Mouse (Mus musculus) midbrain, embryonic 12.5 days (tissue): ENCODE data around the gene Zcchc2. TPM values are rescaled to one million over a fixed set of nuclear protein-coding genes. Genes with fewer than 3 reads are reported as not detected.

Source experiments
- ATAC-seq: fragments of 200-750 bp; cut with Nextera tagmentation; 2 replicates; pipeline ENCODE4 v1.8.0; 2017; ENCODE audit warnings: low read depth, moderate TSS enrichment, moderate library complexity; ENCODE audit not compliant: low FRiP score
- H3K27ac ChIP-seq: fragments of 300-500 bp; sonication (generic); replicated peaks from 2 replicates; pipeline ENCODE4 v1.5.1; 2016; ENCODE audit warnings: mild to moderate bottlenecking
- H3K27me3 ChIP-seq: fragments of 300-500 bp; sonication (generic); 2 replicates; pipeline ENCODE4 v1.6.1; 2016; ENCODE audit warnings: mild to moderate bottlenecking
- H3K36me3 ChIP-seq: fragments of 300-500 bp; sonication (generic); 2 replicates; pipeline ENCODE4 v1.6.1; 2016
- H3K4me1 ChIP-seq: fragments of 300-500 bp; sonication (generic); 2 replicates; pipeline ENCODE4 v1.6.1; 2016
- H3K4me2 ChIP-seq: fragments of 300-500 bp; sonication (generic); replicated peaks from 2 replicates; pipeline ENCODE4 v1.6.1; 2016; ENCODE audit warnings: mild to moderate bottlenecking, moderate library complexity
- H3K4me3 ChIP-seq: fragments of 300-500 bp; sonication (generic); 2 replicates; pipeline ENCODE4 v1.5.1; 2016; ENCODE audit warnings: mild to moderate bottlenecking
- H3K9ac ChIP-seq: fragments of 300-500 bp; sonication (generic); replicated peaks from 2 replicates; pipeline ENCODE4 v1.6.1; 2016; ENCODE audit warnings: mild to moderate bottlenecking, moderate library complexity
- H3K9me3 ChIP-seq: fragments of 300-500 bp; sonication (generic); 2 replicates; pipeline ENCODE4 v1.6.1; 2016; ENCODE audit warnings: mild to moderate bottlenecking
- WGBS: fragments of 180-500 bp; shearing (Covaris S2); methylation state at CpG from one replicate; pipeline ENCODE4 v1.1.7; 2016; 5-methylcytosine and 5-hydroxymethylcytosine counted together
- polyA plus RNA-seq: library from polyadenylated mRNA; unstranded; fragments of >200 nt; fragmentation: Nextera tagmentation; extraction: Ambion mirVana; gene quantifications from 2 replicates; pipeline ENCODE4 v1.2.1, GENCODE M21; 2016

The Zcchc2 gene
- polyA plus RNA-seq, 1 experiment from 2014 or later: 2.2 TPM

GRCm38 (mm10) chr1:106043053-106043820, 53.0 kb downstream of the Zcchc2 start:
- no peak overlapping the region for H3K4me2 ChIP-seq
- no peaks in the 10 kb centered on the region for H3K27me3 ChIP-seq
- no peaks in the 10 kb centered on the region for H3K36me3 ChIP-seq
- 91% methylated on average over 4 of the region's 4 CpGs for WGBS
- no peak overlapping the region for H3K9ac ChIP-seq
- no peak overlapping the region for H3K4me3 ChIP-seq
- H3K27ac ChIP-seq: no peak overlapping the region
- H3K9me3 ChIP-seq: no peaks in the 10 kb centered on the region
- no peaks in the 10 kb centered on the region for H3K4me1 ChIP-seq
- ATAC-seq: no peak

GRCm38 (mm10) chr1:106049036-106049435, 58.8 kb downstream of the Zcchc2 start:
- ATAC-seq: no peak
- Histone ChIP-seq H3K9ac (no peak overlapping the region), H3K4me3 (no peak overlapping the region), H3K27me3 (no peaks in the 10 kb centered on the region), H3K4me1 (no peaks in the 10 kb centered on the region), H3K4me2 (no peak overlapping the region), H3K36me3 (no peaks in the 10 kb centered on the region), H3K27ac (no peak overlapping the region), H3K9me3 (no peaks in the 10 kb centered on the region)
- WGBS: 97% methylated on average over 6 of the region's 6 CpGs

GRCm38 (mm10) chr1:106054978-106055377, 64.8 kb downstream of the Zcchc2 start:
- no peaks in the 10 kb centered on the region for H3K9me3 ChIP-seq
- 62% methylated on average over 6 of the region's 6 CpGs for WGBS
- ATAC-seq: no peak

GRCm38 (mm10) chr1:106058355-106058754, 68.1 kb downstream of the Zcchc2 start:
- WGBS: 77% methylated on average over 5 of the region's 5 CpGs
- ATAC-seq: no peak
- H3K4me1 ChIP-seq: 0 out of 2 replicates have a peak, but pooled peaks cover 4% of the 10 kb centered on the region
- no peak overlapping the region for H3K4me2 ChIP-seq
- no peak overlapping the region for H3K27ac ChIP-seq
- H3K9me3 ChIP-seq: no peaks in the 10 kb centered on the region
- H3K9ac ChIP-seq: no peak overlapping the region
- no peak overlapping the region for H3K4me3 ChIP-seq
- H3K36me3 ChIP-seq: no peaks in the 10 kb centered on the region
- no peaks in the 10 kb centered on the region for H3K27me3 ChIP-seq

More at GRCm38 (mm10) chr1:106054978-106055377, 64.8 kb downstream of the Zcchc2 start:
- no peaks in the 10 kb centered on the region for H3K27me3 ChIP-seq
- H3K4me2 ChIP-seq: no peak overlapping the region
- no peaks in the 10 kb centered on the region for H3K36me3 ChIP-seq
- no peak overlapping the region for H3K9ac ChIP-seq
- H3K4me1 ChIP-seq: no peaks in the 10 kb centered on the region
- no peak overlapping the region for H3K4me3 ChIP-seq
- no peak overlapping the region for H3K27ac ChIP-seq

- no peaks in the 10 kb centered on the region for H3K9me3 ChIP-seq
- WGBS: 86% methylated on average over 4 of the region's 4 CpGs
- no peak overlapping the region for H3K4me3 ChIP-seq
- H3K4me1 ChIP-seq: 0 out of 2 replicates have a peak, but pooled peaks cover 4% of the 10 kb centered on the region
- ATAC-seq: no peak
- H3K9ac ChIP-seq: no peak overlapping the region
- no peaks in the 10 kb centered on the region for H3K36me3 ChIP-seq
- H3K4me2 ChIP-seq: no peak overlapping the region
- no peak overlapping the region for H3K27ac ChIP-seq
- no peaks in the 10 kb centered on the region for H3K27me3 ChIP-seq
These were observed 69.5 kb downstream of the Zcchc2 start for GRCm38 (mm10) chr1:106059516-106060277.

- 0 out of 2 replicates have a peak, but pooled peaks have one; percentile 52 for ATAC-seq
- no peak overlapping the region for H3K9ac ChIP-seq
- no peak overlapping the region for H3K27ac ChIP-seq
- WGBS: 64% methylated on average over 4 of the region's 4 CpGs
- no peaks in the 10 kb centered on the region for H3K27me3 ChIP-seq
- no peaks in the 10 kb centered on the region for H3K36me3 ChIP-seq
- no peak overlapping the region for H3K4me3 ChIP-seq
- no peaks in the 10 kb centered on the region for H3K9me3 ChIP-seq
- no peak overlapping the region for H3K4me2 ChIP-seq
- H3K4me1 ChIP-seq: peaks cover 12% of the 10 kb centered on the region; the same call in 1 of the 2 replicates
These were observed 71.1 kb downstream of the Zcchc2 start for GRCm38 (mm10) chr1:106061185-106061910.

GRCm38 (mm10) chr1:106062891-106063590, 72.8 kb downstream of the Zcchc2 start:
- no peak overlapping the region for H3K4me3 ChIP-seq
- no peaks in the 10 kb centered on the region for H3K36me3 ChIP-seq
- 82% methylated on average over 9 of the region's 9 CpGs for WGBS
- ATAC-seq: no peak
- H3K4me2 ChIP-seq: no peak overlapping the region
- peaks cover 12% of the 10 kb centered on the region; the same call in 1 of the 2 replicates for H3K4me1 ChIP-seq
- no peaks in the 10 kb centered on the region for H3K27me3 ChIP-seq
- no peaks in the 10 kb centered on the region for H3K9me3 ChIP-seq
- no peak overlapping the region for H3K27ac ChIP-seq
- no peak overlapping the region for H3K9ac ChIP-seq

- 77% methylated on average over 4 of the region's 4 CpGs for WGBS
- Histone ChIP-seq H3K4me3 (no peak overlapping the region), H3K9me3 (no peaks in the 10 kb centered on the region)
These were observed 73.5 kb downstream of the Zcchc2 start for GRCm38 (mm10) chr1:106063591-106064170.

GRCm38 (mm10) chr1:106064291-106064690, 74.1 kb downstream of the Zcchc2 start:
- no peaks in the 10 kb centered on the region for H3K36me3 ChIP-seq
- no peak overlapping the region for H3K4me2 ChIP-seq
- no peak overlapping the region for H3K4me3 ChIP-seq
- no peaks in the 10 kb centered on the region for H3K27me3 ChIP-seq
- H3K9me3 ChIP-seq: no peaks in the 10 kb centered on the region
- no peak overlapping the region for H3K9ac ChIP-seq
- WGBS: 82% methylated on average over 3 of the region's 3 CpGs
- peaks cover 12% of the 10 kb centered on the region; the same call in 1 of the 2 replicates for H3K4me1 ChIP-seq
- H3K27ac ChIP-seq: no peak overlapping the region
- no peak for ATAC-seq

More at GRCm38 (mm10) chr1:106063591-106064170, 73.5 kb downstream of the Zcchc2 start:
- no peak overlapping the region for H3K27ac ChIP-seq
- no peak overlapping the region for H3K4me2 ChIP-seq
- no peaks in the 10 kb centered on the region for H3K36me3 ChIP-seq
- no peak for ATAC-seq
- H3K27me3 ChIP-seq: no peaks in the 10 kb centered on the region
- no peak overlapping the region for H3K9ac ChIP-seq
- peaks cover 12% of the 10 kb centered on the region; the same call in 1 of the 2 replicates for H3K4me1 ChIP-seq

GRCm38 (mm10) chr1:106064711-106065110, 74.5 kb downstream of the Zcchc2 start:
- no peak for ATAC-seq
- 85% methylated on average over 2 of the region's 2 CpGs for WGBS

GRCm38 (mm10) chr1:106065679-106066078, 75.5 kb downstream of the Zcchc2 start:
- H3K4me3 ChIP-seq: no peak overlapping the region
- H3K36me3 ChIP-seq: no peaks in the 10 kb centered on the region
- no peak overlapping the region for H3K9ac ChIP-seq
- peaks cover 12% of the 10 kb centered on the region; the same call in 1 of the 2 replicates for H3K4me1 ChIP-seq
- WGBS: 59% methylated on average over 7 of the region's 7 CpGs
- H3K27me3 ChIP-seq: no peaks in the 10 kb centered on the region
- no peak for ATAC-seq
- H3K4me2 ChIP-seq: no peak overlapping the region
- H3K27ac ChIP-seq: no peak overlapping the region
- H3K9me3 ChIP-seq: no peaks in the 10 kb centered on the region

More at GRCm38 (mm10) chr1:106064711-106065110, 74.5 kb downstream of the Zcchc2 start:
- H3K27me3 ChIP-seq: no peaks in the 10 kb centered on the region
- H3K4me2 ChIP-seq: no peak overlapping the region
- H3K36me3 ChIP-seq: no peaks in the 10 kb centered on the region
- H3K27ac ChIP-seq: no peak overlapping the region
- H3K9ac ChIP-seq: no peak overlapping the region
- H3K4me1 ChIP-seq: peaks cover 12% of the 10 kb centered on the region; the same call in 1 of the 2 replicates
- H3K4me3 ChIP-seq: no peak overlapping the region
- no peaks in the 10 kb centered on the region for H3K9me3 ChIP-seq
